Mouse (Mus musculus): ENCODE measurements around the gene Ect2l. TPM values are rescaled to one million over a fixed set of nuclear protein-coding genes. Genes with fewer than 3 reads are reported as not detected.

The Ect2l gene
- polyA plus RNA-seq, 1 experiment from 2014 or later: 0.28 TPM

- Histone ChIP-seq H3K4me3 (ENCODE audit: low read depth, low read length) (no peak overlapping the region), H3K27me3 (ENCODE audit: control insufficient read depth, insufficient read depth, low read length) (no peaks in the 10 kb centered on the region), H3K36me3 (ENCODE audit: control insufficient read depth, insufficient read depth, low read length) (no peaks in the 10 kb centered on the region; the same call in 1 of the 2 replicates), H3K9ac (replicated peaks; ENCODE audit: low read depth, low read length) (no peak overlapping the region), H3K27ac (ENCODE audit: low read depth, low read length) (no peak overlapping the region), H3K4me2 (ENCODE audit: low read depth, low read length) (no peak overlapping the region), H3K4me1 (ENCODE audit: control insufficient read depth, insufficient read depth, low read length) (no peaks in the 10 kb centered on the region), H3K9me3 (ENCODE audit: control insufficient read depth, low read length) (no peaks in the 10 kb centered on the region)
- 96% methylated on average over 5 of the region's 5 CpGs for WGBS
- ATAC-seq (ENCODE audit: low read depth): no peak
Measured at GRCm38 (mm10) chr10:18130276-18130675, 80.4 kb downstream of the Ect2l start.

- no peak for ATAC-seq (ENCODE audit: low read depth)
- H3K27ac ChIP-seq (ENCODE audit: low read depth, low read length): no peak overlapping the region
- no peaks in the 10 kb centered on the region for H3K9me3 ChIP-seq (ENCODE audit: control insufficient read depth, low read length)
- WGBS: 60% methylated on average over 8 of the region's 8 CpGs
- peaks cover 49% of the 10 kb centered on the region for H3K36me3 ChIP-seq (ENCODE audit: control insufficient read depth, insufficient read depth, low read length)
- no peak overlapping the region for H3K9ac ChIP-seq (replicated peaks; ENCODE audit: low read depth, low read length)
- no peaks in the 10 kb centered on the region for H3K4me1 ChIP-seq (ENCODE audit: control insufficient read depth, insufficient read depth, low read length)
- no peak overlapping the region for H3K4me3 ChIP-seq (ENCODE audit: low read depth, low read length)
- H3K27me3 ChIP-seq (ENCODE audit: control insufficient read depth, insufficient read depth, low read length): no peaks in the 10 kb centered on the region
- no peak overlapping the region for H3K4me2 ChIP-seq (ENCODE audit: low read depth, low read length)
Measured at GRCm38 (mm10) chr10:18118336-18118735, 92.4 kb downstream of the Ect2l start.

- Histone ChIP-seq H3K36me3 (ENCODE audit: control insufficient read depth, insufficient read depth, low read length) (peaks cover 19% of the 10 kb centered on the region), H3K9me3 (ENCODE audit: control insufficient read depth, low read length) (no peaks in the 10 kb centered on the region), H3K27ac (ENCODE audit: low read depth, low read length) (no peak overlapping the region), H3K4me1 (ENCODE audit: control insufficient read depth, insufficient read depth, low read length) (no peaks in the 10 kb centered on the region), H3K4me2 (ENCODE audit: low read depth, low read length) (no peak overlapping the region), H3K4me3 (ENCODE audit: low read depth, low read length) (no peak overlapping the region), H3K9ac (replicated peaks; ENCODE audit: low read depth, low read length) (no peak overlapping the region), H3K27me3 (ENCODE audit: control insufficient read depth, insufficient read depth, low read length) (no peaks in the 10 kb centered on the region)
- ATAC-seq (ENCODE audit: low read depth): no peak
- 74% methylated on average over 10 of the region's 10 CpGs for WGBS
Measured at GRCm38 (mm10) chr10:18113473-18114093, 97.1 kb downstream of the Ect2l start.

GRCm38 (mm10) chr10:18110940-18111339, 99.8 kb downstream of the Ect2l start:
- Histone ChIP-seq H3K4me1 (ENCODE audit: control insufficient read depth, insufficient read depth, low read length) (no peaks in the 10 kb centered on the region), H3K4me3 (ENCODE audit: low read depth, low read length) (no peak overlapping the region), H3K36me3 (ENCODE audit: control insufficient read depth, insufficient read depth, low read length) (peaks cover 11% of the 10 kb centered on the region), H3K9ac (replicated peaks; ENCODE audit: low read depth, low read length) (no peak overlapping the region), H3K27me3 (ENCODE audit: control insufficient read depth, insufficient read depth, low read length) (no peaks in the 10 kb centered on the region), H3K27ac (ENCODE audit: low read depth, low read length) (no peak overlapping the region), H3K4me2 (ENCODE audit: low read depth, low read length) (no peak overlapping the region), H3K9me3 (ENCODE audit: control insufficient read depth, low read length) (no peaks in the 10 kb centered on the region)
- no peak for ATAC-seq (ENCODE audit: low read depth)

GRCm38 (mm10) chr10:18107471-18107870, 103.2 kb downstream of the Ect2l start:
- no peak overlapping the region for H3K27ac ChIP-seq (ENCODE audit: low read depth, low read length)
- no peak overlapping the region for H3K4me2 ChIP-seq (ENCODE audit: low read depth, low read length)
- no peaks in the 10 kb centered on the region for H3K27me3 ChIP-seq (ENCODE audit: control insufficient read depth, insufficient read depth, low read length)
- no peak for ATAC-seq (ENCODE audit: low read depth)
- H3K9ac ChIP-seq (replicated peaks; ENCODE audit: low read depth, low read length): no peak overlapping the region
- H3K4me1 ChIP-seq (ENCODE audit: control insufficient read depth, insufficient read depth, low read length): no peaks in the 10 kb centered on the region
- H3K9me3 ChIP-seq (ENCODE audit: control insufficient read depth, low read length): no peaks in the 10 kb centered on the region
- 73% methylated on average over 5 of the region's 5 CpGs for WGBS
- peaks cover 5% of the 10 kb centered on the region; the same call in 1 of the 2 replicates for H3K36me3 ChIP-seq (ENCODE audit: control insufficient read depth, insufficient read depth, low read length)
- H3K4me3 ChIP-seq (ENCODE audit: low read depth, low read length): no peak overlapping the region

- no peak overlapping the region for H3K27ac ChIP-seq (ENCODE audit: low read depth, low read length)
- H3K4me3 ChIP-seq (ENCODE audit: low read depth, low read length): no peak overlapping the region
- 57% methylated on average over 5 of the region's 5 CpGs for WGBS
- no peaks in the 10 kb centered on the region for H3K27me3 ChIP-seq (ENCODE audit: control insufficient read depth, insufficient read depth, low read length)
- no peak overlapping the region for H3K4me2 ChIP-seq (ENCODE audit: low read depth, low read length)
- H3K4me1 ChIP-seq (ENCODE audit: control insufficient read depth, insufficient read depth, low read length): no peaks in the 10 kb centered on the region
- no peaks in the 10 kb centered on the region for H3K9me3 ChIP-seq (ENCODE audit: control insufficient read depth, low read length)
- H3K9ac ChIP-seq (replicated peaks; ENCODE audit: low read depth, low read length): no peak overlapping the region
- ATAC-seq (ENCODE audit: low read depth): no peak
- peaks cover 8% of the 10 kb centered on the region; the same call in 1 of the 2 replicates for H3K36me3 ChIP-seq (ENCODE audit: control insufficient read depth, insufficient read depth, low read length)
Measured at GRCm38 (mm10) chr10:18102166-18102565, 108.5 kb downstream of the Ect2l start.

GRCm38 (mm10) chr10:18090691-18091090, 120.0 kb downstream of the Ect2l start:
- Histone ChIP-seq H3K9me3 (ENCODE audit: control insufficient read depth, low read length) (no peaks in the 10 kb centered on the region), H3K27me3 (ENCODE audit: control insufficient read depth, insufficient read depth, low read length) (no peaks in the 10 kb centered on the region), H3K27ac (ENCODE audit: low read depth, low read length) (no peak overlapping the region), H3K9ac (replicated peaks; ENCODE audit: low read depth, low read length) (no peak overlapping the region), H3K4me2 (ENCODE audit: low read depth, low read length) (no peak overlapping the region), H3K36me3 (ENCODE audit: control insufficient read depth, insufficient read depth, low read length) (peaks cover 12% of the 10 kb centered on the region), H3K4me1 (ENCODE audit: control insufficient read depth, insufficient read depth, low read length) (no peaks in the 10 kb centered on the region), H3K4me3 (ENCODE audit: low read depth, low read length) (no peak overlapping the region)
- no peak for ATAC-seq (ENCODE audit: low read depth)

GRCm38 (mm10) chr10:18082772-18083171, 127.9 kb downstream of the Ect2l start:
- Histone ChIP-seq H3K36me3 (ENCODE audit: control insufficient read depth, insufficient read depth, low read length) (no peaks in the 10 kb centered on the region), H3K9me3 (ENCODE audit: control insufficient read depth, low read length) (no peaks in the 10 kb centered on the region), H3K4me2 (ENCODE audit: low read depth, low read length) (no peak overlapping the region), H3K27me3 (ENCODE audit: control insufficient read depth, insufficient read depth, low read length) (no peaks in the 10 kb centered on the region), H3K4me1 (ENCODE audit: control insufficient read depth, insufficient read depth, low read length) (no peaks in the 10 kb centered on the region), H3K4me3 (ENCODE audit: low read depth, low read length) (no peak overlapping the region), H3K27ac (ENCODE audit: low read depth, low read length) (no peak overlapping the region), H3K9ac (replicated peaks; ENCODE audit: low read depth, low read length) (no peak overlapping the region)
- ATAC-seq (ENCODE audit: low read depth): no peak
- 96% methylated on average over 6 of the region's 6 CpGs for WGBS

- no peak for ATAC-seq (ENCODE audit: low read depth)
- 86% methylated on average over 1 of the region's 1 CpGs for WGBS
- Histone ChIP-seq H3K36me3 (ENCODE audit: control insufficient read depth, insufficient read depth, low read length) (no peaks in the 10 kb centered on the region), H3K9ac (replicated peaks; ENCODE audit: low read depth, low read length) (no peak overlapping the region), H3K27me3 (ENCODE audit: control insufficient read depth, insufficient read depth, low read length) (no peaks in the 10 kb centered on the region), H3K27ac (ENCODE audit: low read depth, low read length) (no peak overlapping the region), H3K4me2 (ENCODE audit: low read depth, low read length) (no peak overlapping the region), H3K4me3 (ENCODE audit: low read depth, low read length) (no peak overlapping the region), H3K9me3 (ENCODE audit: control insufficient read depth, low read length) (no peaks in the 10 kb centered on the region), H3K4me1 (ENCODE audit: control insufficient read depth, insufficient read depth, low read length) (no peaks in the 10 kb centered on the region)
Measured at GRCm38 (mm10) chr10:18081536-18081935, 129.2 kb downstream of the Ect2l start.

Measured in neural tube, embryonic 14.5 days (tissue).